Mouse (Mus musculus) layer of hippocampus, postnatal 14 days (tissue): ENCODE data around the gene 4933409G03Rik. TPM values are rescaled to one million over a fixed set of nuclear protein-coding genes. Genes with fewer than 3 reads are reported as not detected.
"Not testable (repeated sequence)": the region's sequence is repeated elsewhere in the genome, so short reads cannot be mapped to it uniquely, and the experiment has no call there.

Experiments used
- DNase-seq, 2 experiments: peaks; one replicate each; pipeline ENCODE4 v3.0.0; 2021 to 2022; ENCODE audit warnings: low spot score in 2 of 2, mixed read lengths in 1 of 2
- long read RNA-seq, 2 experiments: library from polyadenylated mRNA; stranded (forward); transcript quantifications; one replicate each; pipeline ENCODE4 v2.0.0; 2021
- total RNA-seq, 2 experiments: library from RNA; stranded (reverse); gene quantifications; 2 replicates each; pipeline ENCODE4 v1.2.3; 2021

The 4933409G03Rik gene
- total RNA-seq, result not detected
- long read RNA-seq, experiment 1, result 0 reads
- long read RNA-seq, experiment 2, result 0 reads

DNA sequence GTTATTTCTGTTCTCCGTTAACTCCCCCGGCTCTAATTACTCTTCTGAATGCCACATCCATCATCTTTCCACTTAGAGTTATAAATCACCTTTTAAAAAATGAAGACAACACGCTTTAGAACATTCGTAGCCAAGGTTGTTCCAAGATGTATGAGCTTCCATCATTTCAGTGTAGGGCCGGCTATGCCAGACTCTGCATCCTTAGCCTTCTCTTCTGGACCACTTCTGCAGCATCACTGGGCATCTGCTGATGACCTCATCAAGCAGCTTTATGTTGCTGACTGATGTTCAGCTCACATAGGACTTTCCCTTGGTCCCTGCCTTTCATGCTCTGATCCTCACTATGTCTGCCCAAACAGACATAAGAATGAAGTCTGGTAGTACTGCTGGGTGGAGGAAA lies at the start of gene 4933409G03Rik:
Gene 4933409G03Rik (plus strand): TSS at position 301 of the 400 bp plus-strand sequence.
- no peak for DNase-seq

- DNase-seq, result no peak
Observed at GRCm38 (mm10) chr2:68544190-68544589, 38.0 kb upstream of the 4933409G03Rik start.

DNA sequence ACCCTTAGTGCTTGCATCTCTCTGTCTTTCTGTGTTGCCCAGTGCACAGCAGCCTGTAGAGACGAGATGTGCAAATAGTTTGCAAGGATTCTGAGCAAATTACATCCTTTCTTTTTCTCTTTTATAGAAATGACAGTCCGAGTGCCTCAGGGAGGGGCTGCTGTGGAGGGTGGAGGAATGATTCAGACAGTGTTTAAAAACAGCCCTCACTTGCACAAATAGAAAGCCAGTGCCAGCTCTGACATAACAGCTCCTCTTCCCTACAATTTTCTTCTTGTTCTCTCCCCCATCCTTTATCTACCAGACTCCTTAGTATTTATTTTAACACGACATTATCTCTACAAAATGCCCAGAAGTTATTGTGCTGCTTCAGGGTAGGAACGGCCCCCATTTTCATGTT lies 21.4 kb upstream of the 4933409G03Rik start:
- no peak for DNase-seq

DNA sequence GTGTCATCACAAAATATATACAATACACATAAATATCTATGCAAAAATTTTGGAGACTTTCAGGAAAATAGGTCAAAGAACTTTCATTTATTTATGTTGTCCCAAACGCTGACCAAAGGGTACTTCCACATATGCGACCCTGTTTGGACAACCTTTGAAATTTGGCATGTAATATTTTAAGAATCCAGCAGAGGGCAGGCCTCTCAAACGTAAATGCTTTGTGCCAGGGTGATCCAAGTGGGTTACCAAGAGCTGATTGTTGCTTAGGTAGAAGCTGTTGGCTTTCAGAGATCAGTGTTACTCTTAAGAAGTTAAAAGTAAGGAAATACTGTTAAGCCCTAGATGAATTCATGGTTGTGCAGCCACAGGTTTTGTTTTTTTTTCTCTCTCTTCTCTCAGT lies 18.9 kb upstream of the 4933409G03Rik start:
- peak; percentile 13 to 64 for DNase-seq

- peak; percentile 66 to 80 for DNase-seq
Observed at GRCm38 (mm10) chr2:68568361-68568760, 13.9 kb upstream of the 4933409G03Rik start.

DNA sequence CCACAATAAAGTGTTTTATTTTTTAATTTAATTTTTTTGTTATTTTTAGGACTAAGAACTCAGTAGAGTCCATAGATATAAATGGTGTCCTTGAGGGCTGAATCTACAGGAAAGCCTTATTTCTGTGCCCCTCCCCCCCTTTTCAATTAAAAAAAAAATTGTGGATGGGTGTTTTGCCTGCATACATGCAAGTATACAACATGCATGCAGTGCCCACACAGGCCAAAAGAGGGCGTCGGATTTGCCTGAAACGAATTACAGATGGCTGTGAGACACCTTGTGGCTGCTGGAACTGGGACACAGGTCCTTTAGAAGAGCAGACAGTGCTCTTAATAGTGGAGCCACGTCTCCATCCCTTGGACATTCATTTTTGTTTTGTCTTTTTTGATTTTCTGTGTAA lies 9.9 kb upstream of the 4933409G03Rik start:
- no peak for DNase-seq

DNA sequence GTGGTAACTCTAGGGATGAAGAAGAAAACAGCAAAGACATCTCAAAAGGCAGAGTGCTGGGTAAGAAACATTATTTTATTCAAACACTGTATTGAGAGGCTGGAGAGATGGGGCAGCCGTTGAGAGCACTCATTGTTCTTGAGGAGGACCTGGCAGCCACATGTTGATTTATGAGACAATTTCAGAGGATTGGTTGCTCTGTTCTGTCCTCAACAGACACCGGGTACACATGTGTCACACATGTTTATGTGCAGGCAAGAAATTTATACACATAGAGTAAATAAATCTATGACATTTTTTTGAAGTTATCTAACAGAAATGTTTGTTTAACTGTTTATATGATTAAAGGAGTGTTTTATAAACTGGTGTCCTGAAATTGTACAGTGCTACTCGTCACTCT lies 10.6 kb downstream of the 4933409G03Rik start:
- no peak for DNase-seq

- DNase-seq, result not testable (repeated sequence)
Observed at GRCm38 (mm10) chr2:68656186-68656585, 74.0 kb downstream of the 4933409G03Rik start, which contains the start of gene 4932414N04Rik. Gene 4932414N04Rik (plus strand): TSS chr2:68656486.

Other genes starting within 250 kb of the 4933409G03Rik start
- gene Stk39, start 110.1 kb upstream of the 4933409G03Rik start, total RNA-seq, result 10 to 100 TPM; 52.7 to 66.6 TPM
- under 1 TPM in 1 of 2 experiments, not detected in 1; 0.43 TPM for gene 4932414N04Rik, start 74.1 kb downstream of the 4933409G03Rik start, total RNA-seq